Mouse (Mus musculus) hematopoietic stem cell, adult 5-6 weeks (primary cell): ENCODE measurements around the gene Kctd15. TPM values are rescaled to one million over a fixed set of nuclear protein-coding genes. Genes with fewer than 3 reads are reported as not detected.

Source experiments
- ATAC-seq, 2 experiments: fragments of 125-278 bp in 1 of 2; replicated peaks in 1 of 2; 2 replicates each; pipeline ENCODE4 v1.8.0; 2016 to 2017; ENCODE audit warnings: inconsistent platforms in 2 of 2, mild to moderate bottlenecking in 2 of 2, moderate number of reproducible peaks in 2 of 2, low read depth in 1 of 2, moderate TSS enrichment in 1 of 2; ENCODE audit not compliant: low FRiP score in 2 of 2, poor library complexity in 2 of 2, severe bottlenecking in 2 of 2, insufficient read depth in 1 of 2, low TSS enrichment in 1 of 2
- total RNA-seq: library from RNA; stranded (forward); fragments of 172-1452, 232-1000 nt; gene quantifications from 2 replicates; pipeline ENCODE4 v1.2.3, GENCODE M21; 2017

Gene Kctd15
- 1.3 TPM in 1 of 2 replicates, not detected in the other for total RNA-seq

- no peak for ATAC-seq
These were observed at the start of gene Kctd15 for GRCm38 (mm10) chr7:34656632-34657031. Gene Kctd15, minus strand, starts transcription at chr7:34656732.

DNA sequence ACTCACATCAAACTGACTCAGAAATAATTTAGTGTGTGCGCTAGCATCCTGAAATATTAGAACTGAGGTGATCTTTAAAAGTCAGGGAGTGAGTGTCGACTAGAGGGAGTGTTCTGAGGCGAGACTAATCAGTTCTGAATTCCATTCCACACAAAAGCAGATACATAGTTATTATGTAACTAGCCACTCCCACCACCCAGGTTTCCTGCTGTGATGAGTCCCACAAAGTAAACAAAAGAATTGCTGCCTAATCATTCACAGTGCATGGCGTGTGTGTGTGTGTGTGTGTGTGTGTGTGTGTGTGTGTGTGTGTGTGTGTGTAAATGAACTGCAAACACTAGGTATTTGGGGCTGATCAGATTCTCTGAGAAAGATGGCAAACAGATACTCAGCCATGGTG lies 47.9 kb upstream of the Kctd15 start:
- ATAC-seq, result no peak

- no peak for ATAC-seq
These were observed 46.9 kb upstream of the Kctd15 start for GRCm38 (mm10) chr7:34703437-34703836.

DNA sequence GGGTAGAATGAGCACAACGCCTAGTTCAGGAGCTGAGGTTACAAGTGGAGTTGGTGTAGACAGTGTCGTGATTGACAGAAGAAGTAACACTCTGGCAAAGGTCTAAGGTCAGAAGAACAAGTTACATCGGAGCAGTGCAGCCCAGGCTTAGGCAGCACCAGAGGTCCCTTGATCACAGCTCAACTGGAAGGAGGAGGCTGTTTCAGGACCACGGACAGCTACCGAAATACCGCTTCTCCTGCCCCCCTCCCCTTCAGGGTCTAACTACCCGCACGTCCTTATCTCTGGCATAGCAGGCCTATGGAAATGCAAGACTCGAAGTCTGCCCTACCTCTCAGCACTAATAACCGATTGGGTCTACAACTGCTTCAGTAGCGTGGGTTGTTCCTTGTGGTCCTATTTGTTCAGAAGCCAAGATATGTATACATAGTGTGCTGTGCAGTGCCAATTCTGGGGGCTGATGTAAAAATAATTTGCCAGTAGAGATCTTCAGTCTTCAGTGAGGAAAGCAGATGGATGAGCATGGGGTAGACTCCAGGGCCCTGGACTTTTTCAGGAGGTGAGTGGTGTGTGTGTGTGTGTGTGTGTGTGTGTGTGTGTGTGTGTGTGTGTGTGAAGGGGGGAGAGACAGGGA lies 46.3 kb upstream of the Kctd15 start:
- peak in 1 of 2 experiments; percentile 36; a peak in 1 of 4 replicates for ATAC-seq

DNA sequence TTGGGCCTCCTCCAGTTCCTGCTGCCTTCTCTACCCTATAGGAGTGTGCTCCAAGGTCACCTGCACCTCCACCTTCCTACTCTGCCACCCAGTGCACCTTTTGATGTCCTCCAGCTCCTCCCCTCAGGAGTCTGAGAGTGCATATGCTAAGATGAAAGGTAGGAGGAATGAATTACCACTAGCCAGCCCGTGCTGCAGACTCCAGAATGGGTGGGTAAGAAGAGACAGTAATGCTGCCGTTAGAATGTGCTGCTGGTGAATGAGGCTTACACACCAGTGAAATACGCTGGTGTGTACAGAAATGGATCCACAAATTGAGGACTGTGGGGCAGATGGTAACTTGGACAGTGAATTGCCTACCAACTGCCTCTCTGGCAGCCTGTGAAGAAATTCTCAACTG lies 43.4 kb upstream of the Kctd15 start:
- no peak for ATAC-seq

DNA sequence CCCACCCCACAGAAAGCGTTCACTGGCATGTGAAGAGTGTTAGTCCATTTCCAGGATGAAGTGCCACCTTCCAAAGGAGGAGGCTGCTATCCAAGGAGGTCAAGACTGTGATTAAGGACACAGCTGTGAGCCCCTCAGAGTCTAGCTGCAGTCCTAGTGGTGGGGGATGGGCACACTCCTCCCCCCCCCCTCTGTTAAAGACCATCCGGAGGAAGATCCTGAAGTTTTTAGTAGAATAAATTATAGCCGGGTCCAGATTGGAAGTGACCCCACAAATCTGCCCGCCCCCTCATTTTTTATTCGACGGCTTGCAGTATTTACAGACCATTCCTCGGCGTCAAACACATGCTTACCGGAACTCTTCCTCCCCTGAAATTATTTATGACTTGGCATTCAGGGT lies 41.7 kb upstream of the Kctd15 start:
- ATAC-seq, result no peak

GRCm38 (mm10) chr7:34696086-34696485 lies 39.6 kb upstream of the Kctd15 start:
- ATAC-seq, result no peak

DNA sequence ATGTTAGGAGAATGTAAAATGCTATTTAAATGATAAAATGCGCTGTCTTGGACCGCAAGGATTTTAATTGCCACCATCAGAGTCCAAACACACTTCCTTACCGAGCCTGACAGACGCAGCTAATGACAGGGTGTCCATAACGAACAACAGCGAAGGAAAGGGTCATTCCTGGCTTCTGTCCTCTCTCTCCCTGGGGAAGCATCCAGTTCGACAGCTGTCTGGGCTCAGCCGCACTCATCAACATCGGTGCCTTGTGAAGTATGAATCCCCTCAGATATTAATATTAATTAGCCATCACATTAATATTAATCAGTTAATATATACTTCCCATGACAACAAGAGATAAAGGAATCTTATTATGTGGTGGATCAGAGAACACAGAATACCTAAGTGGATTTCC lies 38.4 kb upstream of the Kctd15 start:
- no peak for ATAC-seq

DNA sequence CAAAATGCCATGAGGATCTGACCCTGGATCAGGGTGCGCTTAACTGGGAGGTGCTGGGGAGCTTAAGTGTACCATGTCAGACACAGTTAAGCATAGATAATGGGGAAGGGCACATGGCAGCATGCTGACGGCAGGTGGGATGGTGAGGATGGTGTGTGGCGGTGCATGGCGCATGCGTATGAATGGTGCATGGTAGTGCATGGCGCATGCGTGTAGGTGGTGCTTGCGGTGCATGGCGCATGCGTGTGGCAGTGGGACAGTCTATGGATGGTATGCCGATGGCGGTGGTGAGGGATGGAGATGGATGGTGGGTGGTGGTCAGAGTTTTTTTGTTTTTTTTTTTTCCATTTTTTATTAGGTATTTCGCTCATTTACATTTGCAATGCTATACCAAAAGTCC lies 37.4 kb upstream of the Kctd15 start:
- ATAC-seq, result no peak

GRCm38 (mm10) chr7:34693072-34693471 lies 36.5 kb upstream of the Kctd15 start:
- no peak for ATAC-seq

DNA sequence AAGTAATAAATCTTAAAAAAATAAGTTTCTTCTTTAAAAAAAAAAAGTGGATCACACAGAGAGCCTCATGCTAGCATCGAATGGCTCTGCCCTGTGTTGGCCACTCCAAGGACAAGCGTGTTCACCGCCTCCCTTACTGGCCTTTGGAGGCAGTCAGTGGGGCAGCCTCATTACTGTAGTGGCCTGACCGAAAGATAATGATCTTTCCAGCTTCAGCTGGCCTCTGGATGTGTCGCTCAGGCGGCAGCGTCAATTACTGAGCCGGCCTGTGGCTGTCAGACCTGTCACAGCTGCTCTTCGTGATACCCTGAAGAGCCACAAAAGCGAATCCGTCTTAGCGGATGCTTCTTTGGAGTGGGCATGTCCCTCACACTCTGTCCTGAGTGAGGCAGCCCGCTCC lies 33.6 kb upstream of the Kctd15 start:
- ATAC-seq, result no peak

DNA sequence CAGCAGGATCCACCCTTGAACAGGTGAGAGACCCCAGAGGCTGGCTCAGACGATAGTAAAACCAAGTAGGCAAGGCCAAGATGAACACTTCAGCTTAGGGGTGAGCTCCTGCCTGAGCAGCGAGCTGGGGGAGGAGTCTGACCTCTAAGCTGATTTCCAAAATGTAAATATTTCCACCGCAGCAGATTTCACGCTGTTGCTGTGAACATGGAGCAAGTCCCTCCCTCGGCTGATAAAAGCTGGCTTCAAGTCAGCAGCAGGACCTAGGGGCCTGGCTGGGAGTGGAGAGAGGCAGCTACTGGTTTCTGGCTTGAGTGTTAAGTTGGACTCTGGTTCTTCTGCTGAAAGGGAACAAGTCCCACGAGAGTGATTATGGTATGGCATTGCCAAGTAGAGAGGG lies 32.5 kb upstream of the Kctd15 start:
- no peak for ATAC-seq

- no peak for ATAC-seq
These were observed 29.3 kb upstream of the Kctd15 start for GRCm38 (mm10) chr7:34685801-34686200.

DNA sequence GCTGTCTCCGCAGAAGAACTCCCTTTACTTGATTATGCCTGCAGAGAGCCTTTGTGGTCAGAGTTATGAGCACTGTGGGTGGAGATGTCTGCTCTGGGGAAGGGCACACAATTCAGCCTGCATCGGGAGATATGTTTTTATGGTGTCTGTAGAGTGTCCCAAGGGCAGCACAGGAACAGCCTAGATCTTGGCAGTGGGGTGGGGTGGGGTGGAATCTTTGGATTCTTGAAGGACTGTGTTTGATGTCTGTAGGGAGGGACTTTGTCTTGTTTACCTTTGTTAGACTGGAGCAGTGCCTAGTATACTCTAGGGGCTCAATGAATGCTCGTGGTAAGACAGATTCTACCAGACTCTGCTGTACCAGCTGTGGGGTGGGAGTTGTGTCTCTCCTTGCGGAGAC lies 28.6 kb upstream of the Kctd15 start:
- ATAC-seq, result no peak

DNA sequence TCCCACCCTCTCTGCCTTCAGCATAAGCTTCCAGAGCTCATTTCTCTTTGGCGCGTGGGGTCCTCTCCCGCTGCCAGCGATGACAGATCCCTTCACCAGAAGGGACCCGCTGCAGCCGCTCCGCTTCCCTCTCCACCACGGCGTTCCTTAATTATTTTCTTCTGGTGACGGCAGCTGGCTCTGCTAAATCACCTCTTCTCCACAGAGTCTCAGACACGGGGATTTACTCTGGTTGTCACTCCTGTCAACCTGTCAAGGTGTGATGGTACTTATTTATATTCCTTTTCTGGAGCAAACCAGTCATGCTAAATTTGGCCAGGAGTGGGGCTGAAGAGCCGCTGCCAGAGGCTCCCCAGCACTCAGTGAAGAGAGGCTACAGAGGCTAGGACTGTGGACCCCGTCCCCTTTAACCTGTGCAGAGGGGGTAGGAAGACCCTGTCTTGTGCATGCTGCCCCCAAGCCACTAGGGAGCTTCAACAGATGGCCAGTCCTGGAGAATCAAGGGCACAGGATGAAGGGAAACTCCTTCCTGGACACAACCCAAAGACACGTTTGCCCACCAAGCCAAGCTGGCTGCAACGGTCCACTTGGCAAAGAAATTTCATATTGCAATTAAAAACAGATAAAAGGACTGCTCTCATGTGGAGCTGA lies 24.4 kb upstream of the Kctd15 start:
- ATAC-seq, result no peak

- no peak for ATAC-seq
These were observed 23.4 kb upstream of the Kctd15 start for GRCm38 (mm10) chr7:34679886-34680285.

- peak; percentile 66 to 74 for ATAC-seq
These were observed 19.4 kb upstream of the Kctd15 start for GRCm38 (mm10) chr7:34675831-34676514.

DNA sequence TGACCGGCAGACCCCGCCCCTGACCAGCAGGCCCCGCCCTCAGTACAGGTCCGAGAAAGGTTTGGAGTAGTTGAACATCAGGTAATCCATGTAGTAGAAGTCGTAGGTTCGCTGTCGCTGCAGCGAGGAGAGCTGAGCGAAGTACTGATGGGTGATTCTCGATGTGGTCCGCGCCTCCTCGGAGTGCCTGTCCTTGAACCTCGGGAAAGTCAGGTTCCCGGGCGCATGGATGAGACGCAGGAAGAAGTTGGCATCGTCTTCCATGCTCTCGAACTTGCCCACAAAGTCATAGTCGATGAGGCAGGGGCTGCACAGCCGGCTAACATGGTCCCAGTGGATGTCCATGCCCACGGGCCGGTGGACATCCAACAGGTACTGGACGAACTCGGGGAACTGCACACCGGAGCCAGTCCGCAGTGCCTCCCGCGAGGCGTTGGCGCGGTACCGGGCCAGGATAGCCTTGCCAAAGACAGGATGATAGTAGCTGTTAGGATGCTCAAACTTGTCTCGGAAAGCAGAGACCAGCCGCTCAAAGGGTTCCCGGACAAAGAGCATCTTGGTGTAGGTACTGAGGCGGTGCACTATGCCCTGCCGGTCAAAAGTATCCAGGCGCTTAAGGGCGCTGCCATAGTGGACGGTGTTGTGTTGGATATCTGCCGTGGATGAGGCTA lies 18.7 kb upstream of the Kctd15 start:
- no peak for ATAC-seq
